Mouse (Mus musculus): Measurements from ENCODE around the gene Plpp4.

GRCm38 (mm10) chr7:129421181-129421580 lies 164.3 kb downstream of the Plpp4 start:
- TF ChIP-seq POLR2A (IDR thresholded peaks at IDR 0.05; ENCODE audit: low read depth, low read length) (no peak), CTCF (IDR thresholded peaks at IDR 0.05; ENCODE audit: borderline replicate concordance, insufficient read depth, low read length) (no peak)

All from embryonic fibroblast, embryonic 13.5 days (primary cell).